Mouse (Mus musculus): Measurements from ENCODE around the gene Mroh2a.

GRCm38 (mm10) chr1:88211812-88212211, 15.0 kb upstream of the Mroh2a start, which contains the start of gene Ugt1a1:
- no peak for TF ChIP-seq CTCF (conservative IDR thresholded peaks at IDR 0.05; ENCODE audit: insufficient read depth, insufficient read length, low read depth, low read length)
- no peak for TF ChIP-seq POLR2A (IDR thresholded peaks at IDR 0.05; ENCODE audit: low read depth, low read length)

Measured in kidney, adult 2 months (tissue).